Mouse (Mus musculus) hindbrain, embryonic 10.5 days (tissue): ENCODE data around the gene Ccdc30. TPM values are rescaled to one million over a fixed set of nuclear protein-coding genes. Genes with fewer than 3 reads are reported as not detected.

Source experiments
- DNase-seq: peaks from one replicate; pipeline ENCODE4 v3.0.0-alpha.2; 2017; ENCODE audit warnings: low spot score
- H3K27ac ChIP-seq: fragments of 300-500 bp; sonication (generic); 2 replicates; pipeline ENCODE4 v1.5.1; 2016; ENCODE audit warnings: mild to moderate bottlenecking, moderate library complexity
- H3K27me3 ChIP-seq: fragments of 300-500 bp; sonication (generic); 2 replicates; pipeline ENCODE4 v1.6.1; 2016; ENCODE audit warnings: mild to moderate bottlenecking; ENCODE audit not compliant: poor library complexity, insufficient read depth, severe bottlenecking
- H3K36me3 ChIP-seq: fragments of 300-500 bp; sonication (generic); 2 replicates; pipeline ENCODE4 v1.6.1; 2016; ENCODE audit warnings: mild to moderate bottlenecking, moderate library complexity
- H3K4me1 ChIP-seq: fragments of 300-500 bp; sonication (generic); replicated peaks from 2 replicates; pipeline ENCODE4 v1.6.1; 2016; ENCODE audit warnings: mild to moderate bottlenecking
- H3K4me3 ChIP-seq: fragments of 300-500 bp; sonication (generic); 2 replicates; pipeline ENCODE4 v1.5.1; 2016; ENCODE audit warnings: mild to moderate bottlenecking, moderate library complexity
- H3K9me3 ChIP-seq: fragments of 300-500 bp; sonication (generic); 2 replicates; pipeline ENCODE4 v1.6.1; 2016; ENCODE audit warnings: mild to moderate bottlenecking, moderate library complexity
- WGBS: fragments of 180-500 bp; shearing (Covaris S2); methylation state at CpG from one replicate; pipeline ENCODE4 v1.1.7; 2016; 5-methylcytosine and 5-hydroxymethylcytosine counted together
- polyA plus RNA-seq: library from polyadenylated mRNA; unstranded; fragments of >200 nt; fragmentation: Nextera tagmentation; extraction: Ambion mirVana; gene quantifications from 2 replicates; pipeline ENCODE4 v1.2.1, GENCODE M21; 2016

Gene Ccdc30
- polyA plus RNA-seq, 1 experiment from 2014 or later: 11.0 TPM

DNA sequence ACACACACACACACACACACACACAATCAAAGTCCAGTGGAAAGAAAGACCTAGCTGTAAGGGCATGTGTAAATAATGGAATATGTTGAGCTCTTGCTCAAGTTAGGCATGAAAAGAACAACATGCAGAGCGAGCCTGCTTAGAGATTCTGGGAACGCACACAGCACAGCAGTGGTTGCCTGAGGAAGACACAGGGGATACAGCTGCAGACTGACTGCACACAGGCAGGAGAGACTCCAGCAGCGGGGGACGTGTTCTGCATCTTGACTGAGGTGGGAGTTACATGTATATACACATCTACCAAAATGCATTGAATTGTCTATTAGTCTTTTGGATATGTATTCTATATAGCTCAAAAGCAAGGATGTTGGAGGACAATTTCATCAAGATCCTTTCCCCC is 76.9 kb downstream of the Ccdc30 start:
- Histone ChIP-seq H3K4me1 (peaks cover 5% of the 10 kb centered on the region; the same call in 1 of the 2 replicates), H3K36me3 (no peaks in the 10 kb centered on the region), H3K4me3 (no peak overlapping the region), H3K27me3 (no peaks in the 10 kb centered on the region), H3K27ac (no peak overlapping the region), H3K9me3 (no peaks in the 10 kb centered on the region)
- DNase-seq: no peak
- WGBS: 84% methylated on average over 4 of the region's 4 CpGs

DNA sequence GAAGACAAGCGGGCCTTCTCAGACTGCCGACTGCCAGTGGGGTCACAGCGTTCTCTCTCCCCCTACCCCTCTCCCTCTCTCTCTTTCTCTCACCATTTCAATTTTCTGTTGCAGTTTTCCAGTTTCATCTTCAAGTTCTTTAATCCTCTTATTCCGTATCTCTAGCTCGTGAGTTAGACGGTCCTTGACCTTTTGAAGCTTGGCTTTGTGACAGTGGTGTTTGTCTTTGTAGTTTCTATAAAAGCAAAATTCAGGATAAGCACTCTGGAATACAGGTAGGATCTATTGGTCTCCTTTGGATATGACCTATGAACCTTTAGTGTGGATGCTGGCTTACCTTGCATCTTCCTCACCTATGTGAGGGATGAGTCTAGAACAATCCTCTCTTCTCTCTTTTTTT is 81.8 kb downstream of the Ccdc30 start:
- no peak overlapping the region for H3K4me3 ChIP-seq
- H3K27me3 ChIP-seq: no peaks in the 10 kb centered on the region; the same call in 1 of the 2 replicates
- no peaks in the 10 kb centered on the region for H3K9me3 ChIP-seq
- H3K27ac ChIP-seq: no peak overlapping the region
- DNase-seq: no peak
- WGBS: 90% methylated on average over 6 of the region's 6 CpGs
- H3K36me3 ChIP-seq: no peaks in the 10 kb centered on the region
- H3K4me1 ChIP-seq: peaks cover 2% of the 10 kb centered on the region; the same call in 1 of the 2 replicates

DNA sequence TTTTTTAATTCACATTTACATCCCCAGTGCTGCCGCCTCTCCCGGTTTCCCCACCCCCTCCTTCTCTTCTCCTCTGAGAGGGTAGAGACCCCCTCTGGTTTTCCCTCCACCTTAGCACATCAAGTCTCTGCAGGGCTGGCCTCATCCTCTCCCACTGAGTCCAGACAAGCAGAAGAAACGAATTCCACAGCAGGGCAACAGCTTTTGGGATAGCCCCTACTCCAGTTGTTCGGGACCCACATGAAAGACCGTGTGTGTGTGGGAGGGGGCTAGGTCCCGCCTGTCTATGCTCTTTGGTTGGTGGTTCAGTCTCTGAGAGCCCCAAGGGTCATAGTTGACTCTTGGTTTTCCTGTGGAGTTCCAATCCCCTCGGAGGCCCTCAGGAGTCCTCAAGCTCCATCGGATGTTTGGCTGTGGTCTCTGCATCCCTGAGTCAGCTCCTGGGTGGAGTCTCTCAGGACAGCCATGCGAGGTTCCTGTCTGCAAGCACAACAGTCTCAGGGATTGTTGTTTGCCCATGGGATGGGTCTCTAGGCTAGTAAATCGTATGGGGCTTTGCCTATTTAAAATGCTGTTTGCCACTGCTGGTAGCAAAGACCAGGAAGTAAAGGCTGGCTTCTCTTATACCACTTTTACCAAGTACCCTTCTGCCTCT is 94.3 kb downstream of the Ccdc30 start:
- Histone ChIP-seq H3K4me1 (peaks cover 18% of the 10 kb centered on the region), H3K36me3 (peaks cover 32% of the 10 kb centered on the region), H3K9me3 (no peaks in the 10 kb centered on the region), H3K27ac (peak overlapping the region; percentile 91), H3K27me3 (peaks cover 12% of the 10 kb centered on the region; the same call in 1 of the 2 replicates), H3K4me3 (peak overlapping the region; percentile 91)
- DNase-seq: peak; percentile 5
- WGBS: 25% methylated on average over 10 of the region's 10 CpGs

DNA sequence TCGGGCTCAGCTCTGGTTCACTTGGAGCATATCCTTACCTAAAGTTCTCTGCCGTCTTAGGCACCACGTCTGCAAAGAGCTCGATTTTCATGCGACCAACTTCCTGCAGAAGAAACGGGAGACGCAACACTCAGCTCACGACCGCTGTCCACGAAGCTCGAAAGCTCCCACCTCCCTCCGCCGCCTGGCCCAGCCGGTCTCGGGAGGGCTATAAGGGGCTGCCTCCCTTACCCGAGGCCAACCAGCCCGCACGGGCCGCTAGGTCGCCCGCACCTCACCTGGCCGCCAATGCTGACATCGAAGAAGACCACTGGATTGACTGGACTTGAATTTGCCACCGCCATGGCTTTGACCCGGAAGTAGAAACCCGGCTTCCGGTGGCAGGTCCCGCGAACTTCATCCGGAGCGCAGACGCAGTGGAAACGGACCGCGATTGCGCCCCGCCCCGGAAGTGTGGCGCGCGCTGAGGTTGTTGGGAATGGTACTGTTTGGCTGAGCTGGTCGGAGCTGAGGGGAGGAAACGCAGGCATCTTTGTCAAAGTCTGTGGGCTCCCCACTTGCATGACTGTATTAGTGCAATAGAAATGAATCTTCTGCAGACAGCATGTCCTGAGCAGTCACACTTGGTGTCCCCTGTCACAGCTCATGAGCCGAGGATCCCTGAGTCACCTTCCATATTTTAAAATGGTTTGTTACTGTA is 95.0 kb downstream of the Ccdc30 start, which contains the start of gene Ppih:
Gene Ppih, minus strand, starts transcription at position 416 of the 700 bp plus-strand sequence.
- under 1% methylated on average over 44 of the region's 44 CpGs for WGBS
- peak; percentile 97 for DNase-seq
- Histone ChIP-seq H3K36me3 (peaks cover 39% of the 10 kb centered on the region), H3K4me1 (peaks cover 18% of the 10 kb centered on the region), H3K27me3 (peaks cover 12% of the 10 kb centered on the region; the same call in 1 of the 2 replicates), H3K9me3 (no peaks in the 10 kb centered on the region), H3K27ac (peak within 1 kb of the TSS; percentile 91), H3K4me3 (peak within 1 kb of the TSS; percentile 91)

DNA sequence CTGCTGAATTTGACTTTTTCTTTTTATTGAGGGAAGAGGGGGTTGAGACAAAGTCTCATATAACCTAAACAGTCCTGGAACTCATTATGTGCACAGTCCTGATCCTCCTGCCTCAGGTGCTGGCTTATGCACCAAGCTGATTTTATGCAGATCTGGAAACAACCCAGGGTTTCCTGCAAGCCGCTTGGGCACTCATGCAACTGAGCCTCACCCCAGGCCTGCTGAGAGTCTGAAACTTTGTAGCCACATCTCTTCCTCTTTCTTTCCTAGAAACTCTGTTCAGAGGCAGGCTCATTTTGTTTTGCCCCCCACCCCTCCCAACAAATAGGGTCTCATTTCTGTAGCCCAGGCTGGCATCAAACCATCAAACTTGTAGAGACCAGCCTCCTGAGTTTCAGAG is 101.6 kb downstream of the Ccdc30 start:
- DNase-seq: no peak
- no peaks in the 10 kb centered on the region for H3K27me3 ChIP-seq
- H3K27ac ChIP-seq: no peak overlapping the region
- no peaks in the 10 kb centered on the region for H3K9me3 ChIP-seq
- H3K36me3 ChIP-seq: peaks cover 96% of the 10 kb centered on the region
- 84% methylated on average over 1 of the region's 1 CpGs for WGBS
- H3K4me1 ChIP-seq: no peaks in the 10 kb centered on the region
- no peak overlapping the region for H3K4me3 ChIP-seq

DNA sequence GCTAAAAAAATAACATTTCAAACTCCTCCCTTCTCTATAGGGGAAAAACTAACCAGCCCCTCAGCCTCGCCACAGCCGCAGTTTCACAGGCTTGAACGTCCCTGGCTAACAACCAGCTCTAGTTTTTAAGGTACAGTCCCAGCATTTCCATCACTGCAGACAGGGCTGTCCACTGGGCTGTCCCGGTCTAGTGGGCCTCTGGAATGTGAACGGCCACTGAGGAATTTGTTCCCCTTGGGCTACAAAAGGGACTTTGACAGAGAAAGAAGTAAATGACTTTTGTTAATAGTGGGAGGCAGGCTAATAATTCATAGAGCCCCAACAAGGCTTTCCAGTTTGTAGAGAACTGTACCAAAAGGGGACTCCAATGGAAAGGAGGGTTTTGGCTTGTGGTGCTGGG is 109.9 kb downstream of the Ccdc30 start:
- Histone ChIP-seq H3K27me3 (no peaks in the 10 kb centered on the region), H3K27ac (no peak overlapping the region), H3K9me3 (no peaks in the 10 kb centered on the region), H3K36me3 (peaks cover 49% of the 10 kb centered on the region), H3K4me1 (no peaks in the 10 kb centered on the region), H3K4me3 (no peak overlapping the region)
- 74% methylated on average over 5 of the region's 5 CpGs for WGBS
- no peak for DNase-seq

DNA sequence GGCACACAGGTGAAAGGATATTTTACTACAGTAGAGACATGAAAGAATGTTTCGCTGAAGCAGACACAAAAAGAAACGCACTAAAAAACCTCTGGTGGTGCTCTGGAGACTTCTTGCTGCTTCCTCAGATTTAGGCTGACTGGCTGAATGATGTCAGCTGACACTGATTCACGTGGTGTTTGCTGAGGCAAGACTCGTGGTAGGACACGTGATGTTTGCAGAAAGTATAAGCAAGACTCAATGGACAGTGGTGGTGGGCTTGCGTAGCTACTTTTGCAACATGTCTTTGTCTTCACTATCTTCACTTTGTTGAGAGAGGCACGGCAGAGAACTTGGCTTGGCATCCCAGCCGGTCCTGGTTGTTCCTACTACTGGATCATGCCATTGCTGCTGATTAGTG is 112.0 kb downstream of the Ccdc30 start:
- no peaks in the 10 kb centered on the region for H3K27me3 ChIP-seq
- H3K36me3 ChIP-seq: peaks cover 33% of the 10 kb centered on the region
- no peak overlapping the region for H3K4me3 ChIP-seq
- H3K4me1 ChIP-seq: no peaks in the 10 kb centered on the region
- WGBS: 93% methylated on average over 8 of the region's 8 CpGs
- DNase-seq: no peak
- no peaks in the 10 kb centered on the region for H3K9me3 ChIP-seq
- H3K27ac ChIP-seq: no peak overlapping the region

DNA sequence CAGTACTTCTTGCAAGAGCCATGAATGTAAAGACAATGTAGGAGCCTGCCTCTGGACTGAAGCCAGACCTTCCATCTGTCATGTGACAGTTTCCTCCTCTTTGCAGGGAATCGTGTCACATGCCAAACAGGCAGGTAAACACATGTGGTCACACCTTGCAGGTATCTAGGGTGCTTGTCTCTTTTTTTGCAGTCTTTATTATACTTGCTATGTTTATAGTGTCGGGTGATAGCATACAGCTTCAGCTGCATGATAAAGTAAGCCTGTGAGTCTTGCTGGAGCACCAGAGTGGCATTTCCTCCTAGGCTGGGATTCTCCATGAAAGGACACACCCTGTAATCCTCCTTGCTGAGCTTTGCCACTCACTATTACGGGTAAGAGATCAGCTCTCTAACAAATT is 113.5 kb downstream of the Ccdc30 start:
- Histone ChIP-seq H3K36me3 (peaks cover 18% of the 10 kb centered on the region), H3K4me3 (no peak overlapping the region), H3K4me1 (no peaks in the 10 kb centered on the region), H3K9me3 (no peaks in the 10 kb centered on the region), H3K27ac (no peak overlapping the region), H3K27me3 (no peaks in the 10 kb centered on the region)
- WGBS: 85% methylated on average over 3 of the region's 3 CpGs
- DNase-seq: no peak

DNA sequence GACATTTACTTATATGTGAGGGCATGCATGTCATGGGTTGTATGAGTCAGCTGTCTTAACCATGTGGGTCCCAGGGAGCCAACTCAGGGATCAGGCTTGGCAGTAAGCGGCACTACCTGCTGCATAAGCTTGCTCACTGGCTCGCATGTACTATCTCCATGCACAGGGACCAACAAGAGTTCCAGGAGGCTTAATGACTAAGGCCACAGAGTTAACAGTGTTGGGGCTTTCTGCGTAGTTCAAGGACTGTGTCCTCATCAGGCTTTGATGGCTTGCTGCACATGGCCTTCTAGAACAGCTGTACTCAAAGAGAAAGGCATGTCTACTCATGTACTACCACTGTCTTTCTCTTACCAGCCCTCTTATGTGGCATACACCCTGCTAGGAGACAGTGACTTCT is 114.6 kb downstream of the Ccdc30 start:
- Histone ChIP-seq H3K4me1 (peaks cover under 1% of the 10 kb centered on the region; the same call in 1 of the 2 replicates), H3K36me3 (peaks cover 7% of the 10 kb centered on the region; the same call in 1 of the 2 replicates), H3K27ac (no peak overlapping the region), H3K27me3 (no peaks in the 10 kb centered on the region), H3K4me3 (no peak overlapping the region), H3K9me3 (no peaks in the 10 kb centered on the region)
- no peak for DNase-seq
- 91% methylated on average over 3 of the region's 3 CpGs for WGBS

DNA sequence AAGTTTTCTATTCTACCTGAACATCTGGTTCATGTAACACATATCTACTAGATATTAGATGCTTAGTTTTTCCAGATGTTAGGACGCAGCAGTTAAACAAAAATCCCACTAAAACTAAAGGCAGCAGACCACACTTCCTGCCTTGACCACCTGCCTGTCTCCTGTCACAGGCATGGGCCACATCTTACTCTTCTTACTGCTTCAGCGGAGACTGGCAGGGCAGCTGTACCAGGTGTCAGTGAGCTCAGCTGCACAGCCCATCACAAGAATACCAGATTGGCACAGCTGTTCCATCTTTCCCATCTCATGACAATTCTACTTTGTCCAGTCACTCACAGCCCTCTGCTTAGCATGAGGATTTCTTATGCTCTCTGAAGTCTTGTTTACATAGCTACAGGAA is 118.0 kb downstream of the Ccdc30 start:
- peaks cover 9% of the 10 kb centered on the region; the same call in 1 of the 2 replicates for H3K36me3 ChIP-seq
- H3K4me1 ChIP-seq: peaks cover 11% of the 10 kb centered on the region
- no peak overlapping the region for H3K4me3 ChIP-seq
- H3K9me3 ChIP-seq: no peaks in the 10 kb centered on the region
- DNase-seq: no peak
- no peaks in the 10 kb centered on the region for H3K27me3 ChIP-seq
- WGBS: 87% methylated on average over 2 of the region's 2 CpGs
- H3K27ac ChIP-seq: no peak overlapping the region

DNA sequence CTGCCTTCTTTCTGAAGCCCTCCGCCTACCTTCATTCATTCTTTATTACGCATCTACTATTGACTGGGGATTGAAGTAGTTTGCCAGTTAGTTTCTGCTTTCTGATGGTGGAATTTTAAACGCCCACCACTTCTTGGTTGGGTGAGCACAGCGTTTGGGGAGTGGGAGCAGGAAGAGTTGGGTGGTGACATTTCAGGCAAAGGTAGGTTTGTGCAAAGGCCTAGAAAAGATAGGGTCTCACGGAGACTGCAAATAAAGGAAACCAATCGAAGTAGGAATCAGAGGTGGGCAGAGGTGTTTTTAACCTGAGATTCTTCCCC is 120.2 kb downstream of the Ccdc30 start:
- no peaks in the 10 kb centered on the region for H3K27me3 ChIP-seq
- H3K4me3 ChIP-seq: peak overlapping the region; percentile 97
- no peaks in the 10 kb centered on the region for H3K9me3 ChIP-seq
- WGBS: 10% methylated on average over 6 of the region's 6 CpGs
- H3K27ac ChIP-seq: peak overlapping the region; percentile 97
- DNase-seq: peak; percentile 8
- peaks cover 30% of the 10 kb centered on the region for H3K4me1 ChIP-seq
- peaks cover 26% of the 10 kb centered on the region for H3K36me3 ChIP-seq

DNA sequence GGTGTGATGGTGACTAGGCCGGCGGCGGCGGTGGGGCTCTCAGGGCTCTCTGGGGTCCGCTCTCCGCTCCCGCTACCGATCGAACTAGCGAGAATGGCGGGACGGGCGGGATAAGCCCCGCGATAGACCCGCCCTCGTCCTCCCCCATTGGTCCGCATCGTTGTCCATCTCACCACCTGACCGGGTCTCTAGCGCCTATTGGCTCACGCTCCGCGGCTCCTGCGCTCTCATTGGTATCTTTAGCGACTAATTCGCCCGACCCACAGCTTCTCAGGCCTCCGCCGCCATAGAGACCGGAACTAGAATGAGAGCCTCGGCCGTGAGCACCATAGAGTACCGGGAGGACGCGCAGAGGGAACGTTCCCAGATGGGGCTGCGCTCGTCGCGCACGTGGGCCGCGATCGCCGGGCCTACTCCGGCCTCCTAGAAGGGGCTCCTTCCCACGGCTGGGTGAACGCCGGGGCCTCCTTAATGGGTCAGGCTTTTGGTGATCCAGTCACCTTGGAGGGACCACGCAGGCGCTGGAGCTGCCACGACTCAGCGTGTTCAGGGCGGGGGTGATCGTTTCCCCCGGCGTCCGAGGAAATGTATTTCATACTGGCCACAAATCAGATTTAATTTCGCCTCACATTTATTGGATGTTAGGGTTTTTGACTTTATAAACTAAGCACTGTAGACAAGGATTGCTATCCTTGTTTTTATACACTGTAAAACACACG is 120.7 kb downstream of the Ccdc30 start, which contains the start of gene Ybx1:
Gene Ybx1, minus strand, starts transcription at position 190 of the 719 bp plus-strand sequence.
- peaks cover 30% of the 10 kb centered on the region for H3K4me1 ChIP-seq
- under 1% methylated on average over 61 of the region's 61 CpGs for WGBS
- peak within 1 kb of the TSS; percentile 97 for H3K4me3 ChIP-seq
- H3K9me3 ChIP-seq: no peaks in the 10 kb centered on the region
- H3K27ac ChIP-seq: peak within 1 kb of the TSS; percentile 97
- DNase-seq: peak; percentile 99
- H3K36me3 ChIP-seq: peaks cover 31% of the 10 kb centered on the region
- H3K27me3 ChIP-seq: no peaks in the 10 kb centered on the region
